ENCODE assay signal across 8 mouse cellular contexts in the genomic region with DNA sequence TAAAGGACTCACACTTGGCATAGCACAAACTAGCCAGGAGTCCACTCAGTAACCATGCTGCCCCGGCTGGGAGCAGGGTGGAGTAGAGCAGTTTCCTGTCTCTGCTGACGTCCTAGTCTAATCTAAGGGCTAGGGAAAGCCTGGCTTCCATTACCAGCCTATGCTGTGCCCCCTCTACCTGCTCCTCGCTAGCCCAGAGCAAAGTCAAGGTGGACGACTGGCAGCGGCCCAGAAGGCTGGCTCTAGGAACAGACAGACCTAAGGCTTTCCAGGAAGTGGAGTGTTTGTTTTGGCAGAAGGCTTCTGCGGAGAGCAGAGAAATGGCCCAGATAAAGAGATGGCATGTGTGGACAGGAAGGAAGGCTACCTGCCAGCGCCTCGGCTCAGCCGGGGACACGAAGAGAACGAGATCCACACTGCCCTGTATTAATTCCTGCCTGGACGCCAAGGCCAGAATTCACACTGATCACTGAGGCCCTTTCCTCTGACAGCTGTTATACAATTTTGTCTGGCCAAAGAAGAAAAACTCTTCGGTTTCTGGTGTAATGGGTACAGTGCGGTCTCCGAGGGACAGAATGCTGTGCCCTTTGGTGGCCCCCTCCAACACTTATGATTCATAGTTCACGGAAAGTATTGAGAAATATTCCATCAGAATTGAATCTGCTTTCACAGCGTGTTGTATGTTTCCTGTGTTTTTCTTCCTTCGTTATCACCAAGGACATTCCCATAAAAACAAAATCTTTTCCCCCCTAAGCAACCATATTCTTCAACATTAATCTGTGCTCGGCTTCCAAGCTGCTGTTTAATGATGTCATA.
DNase-seq lines count a peak whose midpoint lies in the region; ATAC-seq and TF ChIP-seq lines count a peak whose summit lies in the region.

No protein-coding gene starts in this region.

- TF ChIP-seq CTCF in spleen, adult 2 months (IDR thresholded peaks at IDR 0.05; ENCODE audit: extremely low read depth, insufficient read depth, insufficient read length, insufficient replicate concordance), result no peak
- TF ChIP-seq CTCF in liver, embryonic 14.5 days (IDR thresholded peaks at IDR 0.05; ENCODE audit: low read depth), result no peak
- TF ChIP-seq CTCF in layer of hippocampus, adult 2 months (conservative IDR thresholded peaks at IDR 0.05), result no peak

- H3K9ac ChIP-seq in liver, embryonic 14.5 days (replicated peaks), result no peak overlapping the region

- H3K4me3 ChIP-seq in spleen, adult 2 months (ENCODE audit: extremely low read depth, insufficient read depth, insufficient read length), result no peak overlapping the region
- H3K4me3 ChIP-seq in liver, embryonic 14.5 days (ENCODE audit: insufficient read depth in 1 of 2, low read depth in 2 of 2, low read length in 2 of 2), result no peak overlapping the region
- no peak overlapping the region for H3K4me3 ChIP-seq in layer of hippocampus, adult 2 months

- no peak for TF ChIP-seq POLR2A in spleen, adult 2 months (IDR thresholded peaks at IDR 0.05; ENCODE audit: low read depth, low read length)

- H3K4me2 ChIP-seq in liver, embryonic 14.5 days (ENCODE audit: low read depth), result peak overlapping the region; percentile 8; the same call in 1 of the 2 replicates

- no peaks in the 10 kb centered on the region for H3K9me3 ChIP-seq in liver, embryonic 14.5 days (ENCODE audit: control insufficient read depth, low read length)

- H3K36me3 ChIP-seq in spleen, adult 2 months (ENCODE audit: control insufficient read depth, insufficient read depth, low read length), result no peaks in the 10 kb centered on the region
- no peaks in the 10 kb centered on the region for H3K36me3 ChIP-seq in liver, embryonic 14.5 days (replicated peaks; ENCODE audit: control insufficient read depth, insufficient read depth, low read depth)

- no peak for ATAC-seq in liver, embryonic 14.5 days (ENCODE audit: insufficient read depth)

- no peaks in the 10 kb centered on the region for H3K27me3 ChIP-seq in spleen, adult 2 months (ENCODE audit: control insufficient read depth, insufficient read depth, low read length)
- no peaks in the 10 kb centered on the region for H3K27me3 ChIP-seq in liver, embryonic 14.5 days (ENCODE audit: control insufficient read depth, insufficient read depth, low read length)

- H3K4me1 ChIP-seq in spleen, adult 2 months (ENCODE audit: control insufficient read depth, insufficient read depth, insufficient read length), result no peaks in the 10 kb centered on the region
- peaks cover 3 to 31% of the 10 kb centered on the region in 2 experiments; a peak in 3 of 4 replicates for H3K4me1 ChIP-seq in liver, embryonic 14.5 days (replicated peaks; ENCODE audit: control insufficient read depth in 2 of 2, insufficient read depth in 2 of 2, low read length in 1 of 2)

- no peak for TF ChIP-seq EP300 in liver, embryonic 14.5 days (IDR thresholded peaks at IDR 0.05; ENCODE audit: low read depth)

- H3K27ac ChIP-seq in spleen, adult 2 months (ENCODE audit: insufficient read depth, low read length), result peak overlapping the region; percentile 60
- no peak overlapping the region; the same call in 1 of the 2 replicates for H3K27ac ChIP-seq in liver, embryonic 14.5 days
- H3K27ac ChIP-seq in layer of hippocampus, adult 2 months, result no peak overlapping the region

- WGBS in spleen, adult 2 months, result 58% methylated on average over 19 of the region's 19 CpGs
- 18% methylated on average over 19 of the region's 19 CpGs for WGBS in liver, embryonic 14.5 days (ENCODE audit: insufficient replicate concordance)

- no peak for DNase-seq in spleen, adult 2 months (ENCODE audit: low read depth in 1 of 2, low spot score in 2 of 2)
- DNase-seq in spleen, postnatal 10 days (ENCODE audit: low spot score in 2 of 2), result no peak
- peak; percentile 73 for DNase-seq in fat pad, adult 2 months (ENCODE audit: extremely low read depth, low read depth, low spot score)
- peak; percentile 72 for DNase-seq in heart, postnatal 4 days
- no peak for DNase-seq in liver, embryonic 14.5 days (ENCODE audit: low read depth in 3 of 3, low spot score in 3 of 3)
- peak; percentile 58 for DNase-seq in testis, postnatal 10 days (ENCODE audit: low spot score)
- no peak for DNase-seq in layer of hippocampus, adult 2 months (ENCODE audit: low spot score in 2 of 2)
- DNase-seq in thymus, postnatal 25 days, result no peak

Comparison
In these comparisons a context has a peak if more than half of its experiments do, and no peak if none do; other contexts are left out.
1. DNase-seq: peak in fat pad, adult 2 months (single experiment), heart, postnatal 4 days (single experiment) and testis, postnatal 10 days (single experiment); none in spleen, adult 2 months (0 of 2), spleen, postnatal 10 days (0 of 2), liver, embryonic 14.5 days (0 of 3), layer of hippocampus, adult 2 months (0 of 2) and thymus, postnatal 25 days (single experiment).